Mouse (Mus musculus): ENCODE measurements around the gene Tmem91. TPM values are rescaled to one million over a fixed set of nuclear protein-coding genes. Genes with fewer than 3 reads are reported as not detected.

Tmem91 gene
- polyA plus RNA-seq, 1 experiment = 3.7 TPM

- Histone ChIP-seq H3K27ac (ENCODE audit: insufficient read depth, low read length) (no peak overlapping the region), H3K27me3 (ENCODE audit: control insufficient read depth, insufficient read depth, low read length, poor library complexity, severe bottlenecking) (no peaks in the 10 kb centered on the region), H3K9ac (ENCODE audit: low read depth, poor library complexity, severe bottlenecking) (no peak overlapping the region), H3K9me3 (replicated peaks; ENCODE audit: control insufficient read depth, insufficient read depth, low read length, poor library complexity, severe bottlenecking) (no peaks in the 10 kb centered on the region), H3K4me1 (ENCODE audit: control insufficient read depth, insufficient read depth, low read length) (no peaks in the 10 kb centered on the region), H3K4me3 (ENCODE audit: low read depth, low read length) (no peak overlapping the region), H3K36me3 (ENCODE audit: control insufficient read depth, insufficient read depth, low read length, poor library complexity, severe bottlenecking) (no peaks in the 10 kb centered on the region)
- TF ChIP-seq POLR2A (IDR thresholded peaks at IDR 0.05; ENCODE audit: insufficient read depth, low read length) (no peak), EP300 (IDR thresholded peaks at IDR 0.05; ENCODE audit: insufficient read depth, low read depth, low read length) (no peak), CTCF (IDR thresholded peaks at IDR 0.05; ENCODE audit: low read depth, low read length) (no peak)
Observed at GRCm38 (mm10) chr7:25632679-25633078, 42.3 kb downstream of the Tmem91 start.

- H3K36me3 ChIP-seq (ENCODE audit: control insufficient read depth, insufficient read depth, low read length, poor library complexity, severe bottlenecking) = no peaks in the 10 kb centered on the region; the same call in 1 of the 2 replicates
Observed at GRCm38 (mm10) chr7:25628323-25628620, 46.7 kb downstream of the Tmem91 start.

GRCm38 (mm10) chr7:25627431-25628322 lies 47.3 kb downstream of the Tmem91 start:
- Histone ChIP-seq H3K4me1 (ENCODE audit: control insufficient read depth, insufficient read depth, low read length) (no peaks in the 10 kb centered on the region), H3K9ac (ENCODE audit: low read depth, poor library complexity, severe bottlenecking) (peak overlapping the region; percentile 39), H3K27ac (ENCODE audit: insufficient read depth, low read length) (no peak overlapping the region), H3K4me3 (ENCODE audit: low read depth, low read length) (peak overlapping the region; percentile 24), H3K36me3 (ENCODE audit: control insufficient read depth, insufficient read depth, low read length, poor library complexity, severe bottlenecking) (no peaks in the 10 kb centered on the region; the same call in 1 of the 2 replicates), H3K9me3 (replicated peaks; ENCODE audit: control insufficient read depth, insufficient read depth, low read length, poor library complexity, severe bottlenecking) (no peaks in the 10 kb centered on the region), H3K27me3 (ENCODE audit: control insufficient read depth, insufficient read depth, low read length, poor library complexity, severe bottlenecking) (no peaks in the 10 kb centered on the region)
- TF ChIP-seq POLR2A (IDR thresholded peaks at IDR 0.05; ENCODE audit: insufficient read depth, low read length) (no peak), EP300 (IDR thresholded peaks at IDR 0.05; ENCODE audit: insufficient read depth, low read depth, low read length) (0 out of 2 replicates have a peak, but pooled peaks have one; percentile 18)

More at GRCm38 (mm10) chr7:25628323-25628620, 46.7 kb downstream of the Tmem91 start:
- Histone ChIP-seq H3K4me3 (ENCODE audit: low read depth, low read length) (no peak overlapping the region), H3K9ac (ENCODE audit: low read depth, poor library complexity, severe bottlenecking) (no peak overlapping the region), H3K27ac (ENCODE audit: insufficient read depth, low read length) (no peak overlapping the region), H3K4me1 (ENCODE audit: control insufficient read depth, insufficient read depth, low read length) (no peaks in the 10 kb centered on the region), H3K27me3 (ENCODE audit: control insufficient read depth, insufficient read depth, low read length, poor library complexity, severe bottlenecking) (no peaks in the 10 kb centered on the region), H3K9me3 (replicated peaks; ENCODE audit: control insufficient read depth, insufficient read depth, low read length, poor library complexity, severe bottlenecking) (no peaks in the 10 kb centered on the region)
- no peak for TF ChIP-seq POLR2A (IDR thresholded peaks at IDR 0.05; ENCODE audit: insufficient read depth, low read length)

- peak within 1 kb of the TSS; percentile 24 for H3K4me3 ChIP-seq (ENCODE audit: low read depth, low read length)
- H3K9me3 ChIP-seq (replicated peaks; ENCODE audit: control insufficient read depth, insufficient read depth, low read length, poor library complexity, severe bottlenecking) = no peaks in the 10 kb centered on the region
- TF ChIP-seq CTCF (IDR thresholded peaks at IDR 0.05; ENCODE audit: low read depth, low read length) (no peak), POLR2A (IDR thresholded peaks at IDR 0.05; ENCODE audit: insufficient read depth, low read length) (no peak), EP300 (IDR thresholded peaks at IDR 0.05; ENCODE audit: insufficient read depth, low read depth, low read length) (no peak)
- peak within 1 kb of the TSS; percentile 39 for H3K9ac ChIP-seq (ENCODE audit: low read depth, poor library complexity, severe bottlenecking)
- no peaks in the 10 kb centered on the region for H3K4me1 ChIP-seq (ENCODE audit: control insufficient read depth, insufficient read depth, low read length)
- peaks cover 5% of the 10 kb centered on the region; the same call in 1 of the 2 replicates for H3K36me3 ChIP-seq (ENCODE audit: control insufficient read depth, insufficient read depth, low read length, poor library complexity, severe bottlenecking)
- no peak within 1 kb of the TSS for H3K27ac ChIP-seq (ENCODE audit: insufficient read depth, low read length)
- no peaks in the 10 kb centered on the region for H3K27me3 ChIP-seq (ENCODE audit: control insufficient read depth, insufficient read depth, low read length, poor library complexity, severe bottlenecking)
Observed at GRCm38 (mm10) chr7:25626509-25627430, 48.2 kb downstream of the Tmem91 start, which contains the start of gene B3gnt8. Gene B3gnt8 (plus strand): TSS chr7:25626654.

GRCm38 (mm10) chr7:25625594-25626250 lies 49.2 kb downstream of the Tmem91 start:
- TF ChIP-seq POLR2A (IDR thresholded peaks at IDR 0.05; ENCODE audit: insufficient read depth, low read length) (no peak), CTCF (IDR thresholded peaks at IDR 0.05; ENCODE audit: low read depth, low read length) (peak; percentile 64), EP300 (IDR thresholded peaks at IDR 0.05; ENCODE audit: insufficient read depth, low read depth, low read length) (no peak)
- H3K4me1 ChIP-seq (ENCODE audit: control insufficient read depth, insufficient read depth, low read length) = no peaks in the 10 kb centered on the region
- H3K36me3 ChIP-seq (ENCODE audit: control insufficient read depth, insufficient read depth, low read length, poor library complexity, severe bottlenecking) = peaks cover 8% of the 10 kb centered on the region; the same call in 1 of the 2 replicates
- no peak overlapping the region for H3K27ac ChIP-seq (ENCODE audit: insufficient read depth, low read length)
- H3K4me3 ChIP-seq (ENCODE audit: low read depth, low read length) = no peak overlapping the region
- no peak overlapping the region for H3K9ac ChIP-seq (ENCODE audit: low read depth, poor library complexity, severe bottlenecking)
- H3K27me3 ChIP-seq (ENCODE audit: control insufficient read depth, insufficient read depth, low read length, poor library complexity, severe bottlenecking) = no peaks in the 10 kb centered on the region
- no peaks in the 10 kb centered on the region for H3K9me3 ChIP-seq (replicated peaks; ENCODE audit: control insufficient read depth, insufficient read depth, low read length, poor library complexity, severe bottlenecking)
